Mouse (Mus musculus): ENCODE results near the gene Gdpd3.

GRCm38 (mm10) chr7:126791851-126792720, 26.0 kb downstream of the Gdpd3 start, which contains the start of gene Ppp4c:
- TF ChIP-seq POLR2A (IDR thresholded peaks at IDR 0.05; ENCODE audit: insufficient read depth, low read length) (peak; percentile 85), EP300 (IDR thresholded peaks at IDR 0.05; ENCODE audit: insufficient read depth, low read depth, low read length) (no peak; the same call in 1 of the 2 replicates), CTCF (IDR thresholded peaks at IDR 0.05; ENCODE audit: low read depth, low read length) (no peak)
